Mouse (Mus musculus) stomach, postnatal 0 days (tissue): ENCODE results near the gene Gstm6.

ENCODE experiments used
- CTCF ChIP-seq: IDR thresholded peaks from 2 replicates; pipeline ENCODE4 v1.5.1; 2016; ENCODE audit warnings: antibody characterized with exemption, low read depth, mild to moderate bottlenecking, moderate library complexity
- EP300 ChIP-seq: optimal IDR thresholded peaks from 2 replicates; pipeline ENCODE3; 2016; ENCODE audit warnings: antibody characterized with exemption

GRCm38 (mm10) chr3:107895194-107895719, 48.3 kb downstream of the Gstm6 start:
- TF ChIP-seq CTCF (no peak), EP300 (no peak)
